Mouse (Mus musculus) megakaryocyte, embryonic 14.5 days (primary cell): Measurements from ENCODE around the gene Gpank1.

Source experiments
- FLI1 ChIP-seq: IDR thresholded peaks from 2 replicates; pipeline ENCODE4 v1.6.1; 2012; ENCODE audit warnings: low read length, inconsistent platforms, mixed read lengths
- GATA1 ChIP-seq: IDR thresholded peaks from 3 replicates; pipeline ENCODE4 v1.6.1; 2012; ENCODE audit warnings: mixed read lengths, low read length, inconsistent platforms, borderline replicate concordance

- no peak for TF ChIP-seq GATA1
- no peak for TF ChIP-seq FLI1
Observed at GRCm38 (mm10) chr17:35102299-35102698, 19.0 kb upstream of the Gpank1 start.
